Mouse (Mus musculus) telencephalon, adult 2 months (tissue): ENCODE measurements at regions not wholly inside any gene's neighbourhood (a gene's known extent, or its start where the extent isn't known, plus 50 kb on each side); places are given as distances from the start of the nearest gene placed in this dataset.
"Not testable (repeated sequence)": the region's sequence is repeated elsewhere in the genome, so short reads cannot be mapped to it uniquely, and the experiment has no call there.

Source experiments
- DNase-seq: peaks from one replicate; pipeline ENCODE4 v3.0.0-alpha.2; 2011; ENCODE audit warnings: low read depth, low spot score

DNA sequence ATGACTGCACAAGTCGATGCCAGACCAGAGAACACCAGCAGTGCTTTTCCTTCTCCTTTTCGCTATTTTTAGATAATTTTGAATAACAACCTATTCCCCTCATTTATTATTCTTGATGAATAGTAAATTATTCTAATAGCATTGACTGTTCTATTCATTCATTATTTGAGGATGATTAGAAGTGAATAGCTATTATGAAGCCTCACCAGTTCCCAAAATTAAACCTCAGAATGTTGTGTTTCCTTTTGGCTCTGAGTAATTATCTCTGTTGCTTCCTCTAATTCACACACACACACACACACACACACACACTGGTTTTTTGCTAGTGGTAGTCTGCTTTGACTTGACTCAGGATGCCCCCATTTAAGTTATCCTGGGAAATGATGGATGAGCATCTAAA is 540.7 kb downstream of the Cypt12 start:
- no peak for DNase-seq

DNA sequence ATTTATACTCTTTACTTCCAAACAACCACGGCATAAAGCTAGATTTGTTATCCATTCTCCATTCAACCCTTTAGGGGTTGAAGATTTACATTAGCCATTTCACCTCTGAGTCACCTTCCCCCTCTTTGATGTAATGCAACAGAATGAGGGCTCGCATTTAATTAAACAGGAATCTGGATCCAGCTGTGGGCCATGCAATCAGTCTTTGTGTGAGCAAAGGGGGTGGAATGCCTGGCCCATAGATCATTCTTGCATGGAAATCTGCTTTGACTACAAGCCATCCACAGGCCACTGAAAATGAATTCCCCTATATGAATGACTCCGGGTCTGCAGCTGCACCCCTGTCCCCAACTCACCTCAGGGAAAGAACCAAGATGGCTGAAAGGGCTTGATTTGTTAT is 574.4 kb downstream of the Cypt12 start:
- DNase-seq, result no peak

DNA sequence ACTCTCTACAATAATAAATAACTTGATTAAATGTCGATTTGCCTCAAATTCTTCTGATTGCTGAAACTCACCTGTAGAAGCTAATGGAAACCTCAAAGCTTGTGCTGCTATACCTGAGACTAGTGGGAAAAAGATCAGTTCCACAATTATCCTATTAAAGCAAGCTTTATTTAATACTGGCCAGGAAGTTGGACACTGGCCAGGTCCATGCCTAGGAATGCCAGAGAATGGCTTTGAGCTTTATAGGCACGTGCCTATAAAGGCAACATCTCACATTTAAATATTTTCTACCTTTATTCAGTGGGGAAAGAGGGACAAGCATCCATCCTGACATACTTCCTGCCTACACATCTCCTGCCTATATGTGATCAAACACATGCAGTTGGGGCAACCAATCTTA is 575.8 kb downstream of the Cypt12 start:
- no peak for DNase-seq

DNA sequence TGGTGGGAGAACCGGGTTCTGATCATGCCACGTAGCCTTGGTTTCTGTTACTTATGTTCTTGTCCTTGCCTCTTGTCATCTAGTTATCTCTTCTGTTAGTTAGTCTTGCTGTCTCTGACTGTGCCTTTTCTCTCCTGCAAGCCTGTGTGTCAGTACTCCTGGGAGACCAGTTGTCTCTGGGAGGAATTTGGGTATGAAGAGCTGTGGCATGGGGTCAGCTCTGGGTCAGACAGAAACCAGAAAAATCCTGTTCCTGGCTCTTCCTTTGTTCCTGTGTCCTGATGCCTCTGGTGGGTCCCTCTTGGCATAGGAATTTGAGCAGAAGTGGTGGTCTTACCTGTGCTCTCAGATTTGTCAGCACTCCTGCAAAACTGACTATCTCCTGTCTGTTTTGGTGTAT is 609.0 kb downstream of the Cypt12 start:
- DNase-seq, result no peak

DNA sequence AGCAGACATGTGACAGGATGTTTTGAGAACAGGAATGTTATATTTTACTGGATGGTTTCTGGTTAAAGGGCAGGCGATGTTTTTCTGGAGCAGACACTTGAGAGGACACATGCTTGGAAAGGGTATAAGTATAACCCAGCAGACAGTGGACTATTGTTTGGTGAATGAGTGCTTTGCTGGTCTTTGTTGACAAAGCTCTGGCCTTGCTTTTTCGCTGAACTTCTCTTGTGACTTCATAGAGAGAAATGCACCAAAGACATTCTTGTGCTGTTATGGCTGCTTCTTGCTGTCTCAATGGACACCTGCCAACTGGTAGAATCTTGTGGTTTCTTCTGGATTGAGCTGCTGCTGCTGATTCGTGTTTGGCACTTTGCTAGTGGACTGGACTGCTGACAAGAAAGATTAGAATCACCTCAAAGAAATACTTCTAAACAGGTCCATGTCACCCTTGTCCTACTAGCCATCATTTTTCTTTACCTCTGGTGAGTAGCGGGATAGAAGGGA is 612.1 kb downstream of the Cypt12 start:
- no peak for DNase-seq

DNA sequence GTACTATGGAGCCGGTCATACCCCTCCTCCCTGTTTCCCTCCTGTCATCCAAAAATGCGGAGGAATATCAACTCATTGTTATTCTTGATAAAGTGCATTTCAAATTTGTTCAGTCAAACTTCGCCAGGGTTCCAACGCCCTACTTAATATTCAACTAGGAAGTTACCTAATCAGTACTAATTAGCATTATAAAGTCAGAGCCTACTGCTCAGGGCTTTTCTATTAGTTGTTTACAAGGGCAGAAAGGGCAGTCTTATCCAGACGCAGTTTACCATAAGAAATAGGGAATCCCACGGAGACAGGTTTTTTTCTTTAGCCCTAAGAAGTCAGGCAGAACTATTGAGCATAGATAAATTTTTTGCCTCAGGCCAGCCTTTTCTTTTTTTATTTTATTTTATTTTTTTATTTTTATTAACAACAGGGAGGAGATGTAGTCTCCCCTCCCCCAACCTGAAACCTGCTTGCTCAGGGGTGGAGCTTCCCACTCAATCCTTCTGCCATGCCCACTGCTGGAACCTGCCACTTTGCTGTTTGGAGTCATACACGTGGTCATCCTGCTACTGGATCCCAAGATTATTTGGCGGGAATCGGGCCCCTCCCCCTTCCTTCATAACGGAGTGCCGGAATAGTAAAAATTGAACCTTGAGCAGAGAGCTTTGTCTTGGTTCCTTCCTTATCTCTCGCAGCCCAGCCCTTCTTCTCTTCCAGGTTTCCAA is 632.9 kb downstream of the Cypt12 start:
- DNase-seq, result not testable (repeated sequence)

DNA sequence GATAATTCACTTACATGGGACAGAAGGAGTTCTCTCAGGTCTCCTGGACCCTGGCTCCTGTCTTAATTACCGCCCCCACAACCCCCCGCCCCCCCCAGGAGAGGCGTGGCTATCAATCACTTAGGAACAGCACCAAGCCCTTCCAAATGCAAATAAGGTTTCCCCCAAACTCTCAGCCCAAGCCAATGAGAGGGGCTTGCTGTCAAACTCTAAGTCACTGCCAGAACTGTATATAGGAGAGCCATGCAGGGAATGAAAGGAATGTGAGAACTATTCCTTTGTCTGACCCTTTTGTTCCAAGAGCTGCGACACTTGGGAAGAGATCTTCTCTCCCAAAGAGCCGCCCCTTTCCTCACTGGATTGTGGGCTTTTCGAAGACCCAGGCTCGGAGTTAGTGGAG is 672.4 kb downstream of the Cypt12 start:
- DNase-seq, result no peak

DNA sequence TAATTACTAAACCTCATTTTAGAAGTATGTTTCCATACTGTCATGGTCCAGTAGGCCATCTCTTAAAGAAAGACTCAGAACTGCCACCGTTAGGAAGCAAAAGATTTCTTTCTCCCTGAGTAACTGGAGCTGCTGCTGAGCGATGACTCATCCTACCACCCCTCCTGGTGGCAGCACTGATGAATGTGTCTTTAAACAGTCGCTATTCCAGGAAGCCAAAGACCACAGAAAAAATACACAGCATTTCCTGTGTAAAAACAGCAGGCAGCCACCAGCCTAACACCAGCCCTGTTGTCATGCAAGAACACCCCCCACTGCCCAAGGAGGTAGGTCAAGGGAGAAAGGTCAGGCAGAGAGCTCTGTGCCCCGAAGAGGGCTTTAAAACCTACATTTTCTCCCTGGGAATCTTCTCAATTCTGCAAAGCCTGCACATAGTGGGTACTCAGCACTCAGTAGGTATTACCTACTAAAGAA is 675.7 kb downstream of the Cypt12 start:
- DNase-seq, result peak; percentile 68

DNA sequence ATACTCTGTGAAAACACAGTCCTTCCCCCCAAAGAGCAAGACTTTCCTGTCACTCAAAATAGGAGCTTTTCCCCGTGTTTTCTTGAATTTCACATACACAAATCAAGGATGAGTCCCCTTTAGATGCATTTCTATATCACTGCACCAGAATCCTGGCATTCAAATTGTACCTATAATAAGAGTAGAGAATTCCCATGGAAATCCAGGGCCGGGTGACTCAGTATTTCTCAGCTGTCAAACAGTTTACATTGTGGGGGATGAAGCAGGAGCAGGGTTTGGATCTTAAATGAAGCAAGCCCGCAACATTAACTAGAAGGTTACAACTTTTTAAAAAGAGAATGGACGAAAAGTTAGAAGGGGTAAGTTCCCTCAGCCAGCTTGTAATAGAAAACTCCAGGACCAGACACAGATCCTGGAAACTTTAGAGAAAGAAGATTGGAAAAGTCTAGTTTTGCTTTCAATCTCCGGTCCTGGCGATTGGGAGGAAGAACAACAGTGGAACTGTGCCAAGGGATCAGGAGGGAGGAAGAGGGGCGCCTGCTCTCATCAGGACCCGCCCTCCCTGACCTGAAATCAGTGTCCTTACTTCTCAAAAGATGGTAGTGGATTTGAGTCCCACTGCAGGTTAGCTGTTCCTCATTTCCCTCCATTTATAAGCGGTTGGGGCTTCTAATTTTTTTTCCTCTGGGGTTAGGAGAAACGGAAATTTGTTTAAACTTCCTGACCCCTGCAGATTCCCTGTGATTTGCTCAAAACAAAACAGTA is 676.4 kb downstream of the Cypt12 start:
- no peak for DNase-seq

DNA sequence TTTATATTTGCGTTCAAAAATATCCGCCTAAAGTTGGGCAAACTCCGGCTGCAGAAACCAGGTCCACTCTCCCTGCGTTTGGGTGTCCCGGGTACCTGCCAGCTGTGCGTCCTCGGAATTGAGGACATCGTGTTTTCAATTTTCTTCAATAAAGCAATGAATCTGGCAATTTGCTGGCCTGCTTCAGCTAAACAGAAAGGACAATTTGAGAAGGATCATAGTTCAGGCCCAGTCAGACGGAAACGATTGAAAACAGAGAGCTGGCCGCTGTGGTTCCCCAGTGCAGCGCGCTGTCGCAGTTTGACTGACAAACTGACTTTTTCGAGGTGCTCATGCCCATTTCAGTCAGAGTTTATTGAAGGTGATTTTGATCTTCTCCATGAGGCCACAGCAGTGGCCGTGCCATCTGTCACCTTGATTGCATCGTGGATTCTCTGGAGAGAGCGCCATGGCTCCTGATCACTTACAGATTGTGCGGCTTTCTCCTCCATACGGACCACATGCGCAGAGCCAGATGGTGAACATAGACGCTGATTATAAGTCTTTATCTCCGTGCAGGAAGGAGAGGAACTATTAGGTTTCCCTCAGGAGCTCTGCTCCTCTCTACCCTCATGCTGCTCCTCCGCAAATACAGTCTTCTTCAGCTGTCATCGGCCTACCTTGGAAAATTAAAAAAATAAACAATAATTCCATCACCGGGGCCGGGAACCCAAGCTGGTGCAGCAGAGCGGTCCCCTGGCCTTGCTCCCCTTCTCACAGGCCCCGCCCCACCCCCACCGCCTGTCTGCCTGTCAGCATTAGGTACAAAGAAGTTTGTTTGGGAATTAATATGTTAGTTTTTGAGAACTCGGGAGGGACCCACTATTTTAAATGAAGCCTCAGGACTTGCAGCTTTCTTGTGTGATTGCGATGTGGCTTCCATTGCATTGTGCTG is 677.5 kb downstream of the Cypt12 start:
- no peak for DNase-seq

DNA sequence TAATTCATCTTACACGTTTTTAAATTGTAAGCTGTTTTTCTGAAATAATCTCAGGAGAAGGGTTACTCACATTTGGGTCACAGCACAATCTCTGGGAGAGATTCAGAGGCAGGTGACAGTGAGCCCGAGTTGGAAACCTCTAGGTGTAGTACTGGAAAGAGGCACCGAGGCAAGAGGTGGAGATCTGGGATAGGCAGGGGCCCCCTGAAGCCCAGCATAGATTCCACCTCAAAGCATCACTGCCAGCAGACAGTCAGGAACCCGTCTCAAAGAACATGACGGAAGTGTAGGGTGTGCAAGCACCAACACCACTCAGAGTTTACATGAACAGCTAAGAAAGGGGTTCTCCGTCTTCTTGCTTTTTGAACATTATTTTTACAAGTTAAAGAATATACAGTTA is 678.2 kb downstream of the Cypt12 start:
- DNase-seq, result no peak

DNA sequence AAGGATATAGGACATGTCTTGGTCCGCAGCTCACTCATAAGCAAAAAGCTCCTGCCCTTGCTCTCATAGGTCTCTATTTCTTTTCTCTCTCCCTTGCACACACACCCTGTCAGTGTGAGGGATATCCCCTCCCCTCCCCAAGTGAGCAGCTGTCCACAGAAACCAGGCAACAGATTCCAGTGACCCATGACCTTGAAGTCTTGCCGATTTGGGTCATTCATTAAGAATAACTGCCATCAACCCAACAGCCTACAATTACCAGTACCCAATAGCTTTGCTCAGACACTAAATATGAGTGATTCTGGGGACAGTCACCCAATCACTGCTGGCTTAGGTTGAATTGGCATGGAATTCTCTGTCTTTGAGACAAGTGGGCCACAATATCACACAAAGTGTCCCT is 678.6 kb downstream of the Cypt12 start:
- DNase-seq, result no peak

DNA sequence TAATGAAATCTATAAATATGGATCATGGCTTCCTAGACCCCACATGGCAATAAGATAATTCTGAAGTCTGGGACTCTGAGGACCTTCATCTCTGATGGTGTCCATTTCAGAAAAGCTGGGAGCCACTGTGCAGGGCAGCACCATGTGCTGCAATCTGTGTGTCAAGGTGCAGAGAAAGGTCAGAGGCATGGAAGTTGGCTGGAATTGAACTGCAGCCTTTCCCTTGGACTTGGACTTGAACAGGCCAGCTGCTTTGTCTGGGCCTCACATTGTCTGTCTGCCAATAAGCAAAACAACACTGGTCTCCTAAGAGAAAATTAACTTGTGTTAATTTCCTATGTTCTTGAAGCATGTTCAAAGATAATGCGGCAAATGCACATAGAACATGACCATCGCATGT is 681.0 kb downstream of the Cypt12 start:
- DNase-seq, result no peak

DNA sequence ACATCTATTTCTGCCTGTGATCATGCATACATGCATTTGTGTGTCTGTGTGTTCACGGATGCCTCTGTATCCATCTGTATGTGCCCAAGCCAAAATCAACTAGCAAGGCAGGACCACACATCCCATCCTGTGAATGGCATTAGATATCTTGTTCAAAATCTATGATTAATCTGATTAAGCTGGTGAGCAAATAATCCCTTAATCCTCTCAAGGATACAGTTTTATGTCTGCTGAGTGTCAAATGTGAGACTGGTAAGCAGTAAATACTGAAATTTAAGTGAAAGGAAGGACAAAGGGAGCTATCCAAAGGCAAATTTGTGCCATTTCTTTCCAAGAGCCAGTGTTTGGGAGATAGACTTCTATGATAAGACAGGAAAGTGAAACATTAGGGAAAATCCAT is 683.4 kb downstream of the Cypt12 start:
- DNase-seq, result no peak

DNA sequence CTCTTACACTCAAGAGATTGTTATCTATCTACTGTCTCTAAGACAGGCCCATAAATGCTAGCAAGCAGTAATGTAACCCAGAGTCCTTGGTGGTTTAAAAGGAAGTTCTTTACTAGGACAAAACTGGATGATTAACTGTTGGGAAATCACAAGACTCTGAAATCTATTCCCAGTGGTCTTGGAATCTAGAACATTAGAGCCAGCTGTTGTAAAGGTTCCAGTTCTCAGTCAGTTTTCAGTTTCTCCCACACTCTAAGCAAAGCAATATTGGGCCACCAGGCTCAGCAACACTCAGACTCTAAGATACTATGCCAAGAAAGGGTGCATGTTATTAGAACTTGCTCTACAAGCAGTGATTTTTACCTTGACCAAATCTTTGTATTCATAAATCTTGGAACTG is 686.6 kb downstream of the Cypt12 start:
- no peak for DNase-seq

DNA sequence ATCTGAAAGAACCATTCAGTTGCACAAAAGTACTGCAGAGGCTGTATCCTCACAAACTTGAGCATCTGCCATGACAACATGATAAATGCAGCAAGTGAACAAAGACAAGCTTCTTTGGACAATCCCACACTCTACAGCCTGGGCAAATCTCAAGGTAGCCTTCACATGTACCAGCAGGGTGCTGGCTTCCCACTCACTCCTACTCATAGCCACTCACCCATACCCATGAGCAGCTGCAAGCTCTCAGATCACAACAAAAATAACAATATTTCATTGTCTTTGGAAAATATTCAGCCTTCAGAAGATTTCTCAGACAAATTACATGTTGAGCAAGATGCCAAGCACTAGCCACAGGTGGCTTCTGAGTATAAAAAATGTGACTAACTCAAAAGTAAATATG is 689.3 kb downstream of the Cypt12 start:
- no peak for DNase-seq

DNA sequence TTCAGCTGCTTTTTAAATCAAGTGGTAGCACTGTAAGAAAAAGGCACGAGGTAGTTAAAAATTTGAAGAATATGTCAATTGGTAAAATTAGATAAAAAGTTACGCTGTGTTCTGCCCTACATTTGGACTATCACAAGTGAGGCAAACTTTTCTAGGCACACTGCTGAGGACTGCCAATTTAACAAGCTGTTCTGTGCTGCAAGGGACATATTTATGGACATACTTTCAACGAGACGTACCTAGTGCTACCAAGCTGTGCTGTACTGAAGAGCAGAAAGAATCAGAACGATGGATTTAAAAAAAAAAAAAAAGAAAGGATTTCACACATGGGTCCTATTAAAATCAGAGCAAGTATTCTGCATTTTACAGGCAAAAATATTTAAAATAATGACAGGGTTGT is 692.1 kb downstream of the Cypt12 start:
- DNase-seq, result peak; percentile 84

DNA sequence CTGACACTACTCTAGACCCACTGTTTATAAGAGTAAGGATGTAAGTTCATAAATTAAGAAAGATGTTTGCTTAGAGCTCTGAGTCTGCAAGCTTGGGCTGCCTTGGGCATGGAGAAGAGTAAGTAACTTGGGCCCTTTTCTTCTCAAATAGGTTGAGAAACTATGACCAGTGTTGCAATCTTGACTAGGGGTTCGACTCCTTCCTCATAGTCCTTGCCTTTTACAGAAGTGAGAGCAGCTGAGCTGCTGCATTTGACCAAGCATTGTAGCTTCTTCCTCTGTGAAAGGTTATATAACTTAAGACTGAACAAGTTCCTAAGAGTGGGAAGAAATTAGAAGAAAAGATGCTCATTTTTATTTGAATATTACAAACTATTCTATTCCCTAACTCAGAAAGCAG is 693.5 kb downstream of the Cypt12 start:
- no peak for DNase-seq

DNA sequence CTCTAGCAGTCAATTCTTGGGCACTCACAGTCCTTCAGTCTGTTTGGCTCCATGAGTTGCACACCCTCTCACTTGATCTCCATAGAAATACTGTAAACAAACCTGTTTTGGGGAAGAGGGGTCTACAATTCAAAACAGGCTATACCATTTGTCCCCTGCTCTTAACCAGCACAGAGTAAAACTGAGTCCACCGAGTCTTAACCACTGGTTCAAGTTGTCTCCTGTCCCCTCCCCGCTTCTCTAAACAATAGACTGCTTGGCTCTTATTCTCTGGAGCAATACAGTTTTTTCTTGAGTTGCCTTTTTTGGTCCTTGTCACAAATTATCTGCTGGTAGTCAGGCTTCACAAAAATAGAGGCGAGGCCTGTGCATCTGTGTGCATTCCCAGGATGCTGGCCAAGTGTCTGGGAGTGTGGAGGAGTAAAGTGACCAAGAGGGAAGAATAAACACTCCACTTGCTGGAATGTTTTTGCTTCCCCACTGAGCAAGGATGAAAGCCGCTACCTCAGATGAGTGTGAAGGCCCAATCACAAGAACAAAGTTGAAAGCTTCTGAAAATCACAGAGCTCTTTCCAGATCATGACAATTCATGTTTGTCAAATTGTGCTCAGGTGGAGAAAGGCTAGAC is 695.3 kb downstream of the Cypt12 start:
- peak; percentile 65 for DNase-seq

DNA sequence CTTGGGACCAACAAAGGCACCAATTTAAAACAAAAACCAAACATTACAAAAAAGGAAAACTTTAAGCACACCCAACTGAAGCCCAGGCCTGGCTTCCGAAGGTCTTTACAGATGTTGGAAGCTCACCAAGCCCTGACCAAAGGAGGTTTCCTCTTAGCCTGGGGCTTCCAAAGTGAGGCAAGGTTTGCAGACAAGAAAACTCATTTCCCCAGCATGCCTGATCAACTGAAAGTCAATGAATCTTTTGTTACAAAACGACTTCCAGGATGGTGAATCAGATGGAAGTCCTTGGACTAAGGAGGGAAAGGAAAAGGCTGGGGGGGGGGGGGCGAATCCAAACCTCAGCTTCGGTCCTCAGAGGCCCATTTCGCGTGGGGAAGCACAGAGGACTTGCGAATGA is 697.3 kb downstream of the Cypt12 start:
- no peak for DNase-seq

DNA sequence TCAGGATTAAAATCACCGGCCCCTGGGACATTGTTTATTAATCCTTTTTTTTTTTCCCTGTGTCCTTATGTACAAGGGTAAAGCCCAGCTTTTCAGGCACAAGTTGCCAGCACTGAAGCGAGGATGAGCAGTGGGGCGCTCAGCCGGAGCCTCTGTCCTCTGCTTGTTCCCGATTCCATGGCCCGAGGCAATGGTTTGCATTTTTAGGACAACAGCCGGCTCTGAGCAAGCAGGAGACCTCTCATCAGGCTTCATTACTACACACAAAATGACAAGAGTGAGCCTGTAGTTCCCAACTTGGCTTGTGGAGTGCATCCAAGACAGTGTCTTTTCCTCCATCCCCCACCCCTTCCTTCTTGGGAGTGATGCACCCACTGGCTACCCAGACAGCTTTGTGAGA is 697.7 kb downstream of the Cypt12 start:
- no peak for DNase-seq

DNA sequence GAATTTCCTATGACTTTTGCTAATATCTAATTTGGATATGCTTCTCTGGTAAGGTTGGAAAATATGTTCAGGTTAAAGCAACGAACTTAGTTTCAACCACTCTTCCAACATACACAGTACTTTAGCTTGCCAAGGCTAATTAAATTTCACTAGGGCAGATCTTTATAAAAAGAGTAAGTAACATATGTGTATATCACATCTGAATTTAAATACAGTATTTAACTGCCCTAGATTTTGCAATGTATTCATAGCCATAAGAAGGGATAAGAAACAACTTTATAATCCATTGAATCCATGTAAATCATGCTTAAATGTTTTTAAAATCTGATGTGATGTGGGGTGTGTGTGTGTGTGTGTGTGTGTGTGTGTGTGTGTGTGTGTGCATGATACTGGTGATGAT is 705.3 kb downstream of the Cypt12 start:
- DNase-seq, result no peak
